Mouse (Mus musculus) midbrain, embryonic 15.5 days (tissue): ENCODE measurements around the gene Prr3. TPM values are rescaled to one million over a fixed set of nuclear protein-coding genes. Genes with fewer than 3 reads are reported as not detected.

Source experiments
- ATAC-seq: fragments of 200-750 bp; cut with Nextera tagmentation; replicated peaks from 2 replicates; pipeline ENCODE4 v1.8.0; 2017; ENCODE audit warnings: moderate TSS enrichment
- H3K27ac ChIP-seq: fragments of 300-500 bp; sonication (generic); 2 replicates; pipeline ENCODE4 v1.5.1; 2015; ENCODE audit warnings: mild to moderate bottlenecking, inconsistent platforms
- H3K27me3 ChIP-seq: fragments of 300-500 bp; sonication (generic); replicated peaks from 2 replicates; pipeline ENCODE4 v1.6.1; 2015; ENCODE audit warnings: inconsistent platforms
- H3K36me3 ChIP-seq: fragments of 300-500 bp; sonication (generic); replicated peaks from 2 replicates; pipeline ENCODE4 v1.6.1; 2015; ENCODE audit warnings: inconsistent platforms
- H3K4me1 ChIP-seq: fragments of 300-500 bp; sonication (generic); 2 replicates; pipeline ENCODE4 v1.6.1; 2015; ENCODE audit warnings: inconsistent platforms
- H3K4me2 ChIP-seq: fragments of 300-500 bp; sonication (generic); 2 replicates; pipeline ENCODE4 v1.6.1; 2015; ENCODE audit warnings: inconsistent platforms, mild to moderate bottlenecking, moderate library complexity
- H3K4me3 ChIP-seq: fragments of 300-500 bp; sonication (generic); 2 replicates; pipeline ENCODE4 v1.5.1; 2015; ENCODE audit warnings: mild to moderate bottlenecking, inconsistent platforms
- H3K9ac ChIP-seq: fragments of 300-500 bp; sonication (generic); 2 replicates; pipeline ENCODE4 v1.6.1; 2015; ENCODE audit warnings: mild to moderate bottlenecking, inconsistent platforms
- H3K9me3 ChIP-seq: fragments of 300-500 bp; sonication (generic); 2 replicates; pipeline ENCODE4 v1.6.1; 2016; ENCODE audit warnings: inconsistent platforms
- WGBS: fragments of 180-500 bp; shearing (Covaris S2); methylation state at CpG from one replicate; pipeline ENCODE4 v1.1.7; 2015; ENCODE audit warnings: mixed read lengths; 5-methylcytosine and 5-hydroxymethylcytosine counted together
- microRNA counts: library from miRNA; unstranded; fragments of <30 nt; microRNA quantifications from one replicate; lab custom pipeline; 2016
- microRNA-seq: library from miRNA; unstranded; fragments of <30 nt; microRNA quantifications from one replicate; pipeline ENCODE4, GENCODE M21; 2016
- polyA plus RNA-seq: library from polyadenylated mRNA; unstranded; fragments of >200 nt; fragmentation: Nextera tagmentation; extraction: Ambion mirVana; gene quantifications from 2 replicates; pipeline ENCODE4 v1.2.1, GENCODE M21; 2015

Prr3 gene
- polyA plus RNA-seq, 1 experiment from 2014 or later: 102 TPM

DNA sequence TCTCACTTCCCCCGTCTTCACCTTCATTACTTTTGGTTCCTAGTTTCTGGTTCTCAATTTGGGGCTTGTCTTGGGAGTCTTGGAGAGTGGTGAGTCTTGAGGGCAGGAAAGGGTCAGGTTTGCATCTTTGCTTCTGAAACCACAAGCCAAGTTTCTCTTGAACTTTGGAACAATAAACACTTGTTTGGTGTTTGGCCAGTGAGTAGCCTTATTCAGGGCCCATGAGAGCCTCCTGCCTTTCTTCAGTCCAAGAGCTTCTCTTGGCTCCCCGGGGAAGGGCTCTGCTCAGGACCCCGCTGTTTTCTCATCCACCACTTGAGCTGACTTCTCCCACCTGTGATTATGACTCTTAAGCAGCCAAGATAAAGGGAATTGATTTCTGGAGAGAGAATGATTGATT lies 57.5 kb downstream of the Prr3 start:
- H3K9me3 ChIP-seq: no peaks in the 10 kb centered on the region
- H3K27ac ChIP-seq: no peak overlapping the region
- no peak overlapping the region for H3K9ac ChIP-seq
- H3K4me3 ChIP-seq: no peak overlapping the region
- H3K4me2 ChIP-seq: no peak overlapping the region
- no peak for ATAC-seq
- 87% methylated on average over 3 of the region's 3 CpGs for WGBS
- H3K36me3 ChIP-seq: peaks cover 34% of the 10 kb centered on the region
- no peaks in the 10 kb centered on the region for H3K27me3 ChIP-seq
- peaks cover 39% of the 10 kb centered on the region for H3K4me1 ChIP-seq

MicroRNAs encoded within 50 kb of the gene (microRNA counts, 519-probe panel; counts per million panel counts)
- 1,926 counts per million, percentile 14 among the panel's probes with 10 or more counts for microRNA mmu-miR-877 (lab: Ali Mortazavi, UCI)

Small RNAs within 50 kb of the gene (microRNA-seq; reads per million reads assigned to microRNA genes)
- gene Mir877: 80.7 reads per million, percentile 52 among the genes with 10 or more reads in this experiment

Other genes starting within 250 kb of the Prr3 start
- 9.7 and 9.9 TPM in 2 replicates for gene Ier3, start 158.6 kb downstream of the Prr3 start, polyA plus RNA-seq
- 86.8 and 98.0 TPM in 2 replicates for gene Flot1, start 157.0 kb downstream of the Prr3 start, polyA plus RNA-seq
- 1,854 and 1,858 TPM in 2 replicates for gene Tubb5, start 141.9 kb downstream of the Prr3 start, polyA plus RNA-seq
- gene Mdc1, start 138.7 kb downstream of the Prr3 start, polyA plus RNA-seq: 9.0 and 10.7 TPM in 2 replicates
- gene Nrm, start 118.9 kb downstream of the Prr3 start, polyA plus RNA-seq: 18.6 and 18.9 TPM in 2 replicates
- 20.3 and 23.3 TPM in 2 replicates for gene Ppp1r18, start 114.6 kb downstream of the Prr3 start, polyA plus RNA-seq
- 36.3 and 40.4 TPM in 2 replicates for gene Dhx16, start 100.4 kb downstream of the Prr3 start, polyA plus RNA-seq
- gene 2310061I04Rik, start 82.8 kb downstream of the Prr3 start, polyA plus RNA-seq: 68.2 and 72.8 TPM in 2 replicates
- gene Atat1, start 70.2 kb downstream of the Prr3 start, polyA plus RNA-seq: 482 and 507 TPM in 2 replicates
- gene Mrps18b, start 63.8 kb downstream of the Prr3 start, polyA plus RNA-seq: 49.3 and 54.2 TPM in 2 replicates
- gene Ppp1r10, start 63.8 kb downstream of the Prr3 start, polyA plus RNA-seq: 47.1 and 47.8 TPM in 2 replicates
- gene Abcf1, start 10.5 kb downstream of the Prr3 start, polyA plus RNA-seq: 89.3 and 92.1 TPM in 2 replicates
- 62.6 and 64.8 TPM in 2 replicates for gene Gnl1, start 385 bp downstream of the Prr3 start, polyA plus RNA-seq
- gene H2-T24, start 40.3 kb upstream of the Prr3 start, polyA plus RNA-seq: 8.4 and 10.0 TPM in 2 replicates
- 5.5 and 6.6 TPM in 2 replicates for gene H2-T23, start 52.6 kb upstream of the Prr3 start, polyA plus RNA-seq
- gene H2-T22, start 62.5 kb upstream of the Prr3 start, polyA plus RNA-seq: 6.0 and 7.2 TPM in 2 replicates
- gene Gm6034, start 62.7 kb upstream of the Prr3 start, polyA plus RNA-seq: not detected in 2 replicates
- not detected in 2 replicates for gene Gm11127, start 78.1 kb upstream of the Prr3 start, polyA plus RNA-seq
- not detected in 2 replicates for gene Gm19684, start 141.4 kb upstream of the Prr3 start, polyA plus RNA-seq
- not detected in 2 replicates for gene Gm7030, start 149.2 kb upstream of the Prr3 start, polyA plus RNA-seq
- not detected in 2 replicates for gene Gm8909, start 188.3 kb upstream of the Prr3 start, polyA plus RNA-seq
- 0.14 TPM in 1 of 2 replicates, not detected in the other for gene H2-T3, start 210.1 kb upstream of the Prr3 start, polyA plus RNA-seq